Mouse (Mus musculus) v-Abl transformed pro-B cells (cell line): ENCODE data around the gene Clec10a.

ENCODE experiments used
- in situ Hi-C, 2 experiments: fragments of 400-800 bp; cut with MboI; formaldehyde crosslinking; loops; one replicate each; pipeline ENCODE4 v1.15.1; 2025; ENCODE audit not compliant: unreplicated experiment in 2 of 2

Gene Clec10a

GRCm38 (mm10) chr11:70212896-70213295 is 56.9 kb downstream of the Clec10a start:
- in situ Hi-C loops: loop anchor here (10.0 to 25.0 kb wide), 2 partner anchors 338 to 526 kb away; partner anchors contain the start of genes Senp3 (in 1 of the 2), Tmem95 (in 1 of the 2), Tnfsf12 (in 1 of the 2) and Tnfsf13 (in 1 of the 2)

- in situ Hi-C loops: loop anchor here (10.0 to 25.0 kb wide), 2 partner anchors 339 to 526 kb away; partner anchors contain the start of genes Senp3 (in 1 of the 2), Tmem95 (in 1 of the 2), Tnfsf12 (in 1 of the 2) and Tnfsf13 (in 1 of the 2)
Observed at GRCm38 (mm10) chr11:70213736-70214135, 57.7 kb downstream of the Clec10a start.

- in situ Hi-C loops: loop anchor here (10.0 to 25.0 kb wide), 2 partner anchors 340 to 527 kb away; partner anchors contain the start of genes Senp3 (in 1 of the 2), Tmem95 (in 1 of the 2), Tnfsf12 (in 1 of the 2) and Tnfsf13 (in 1 of the 2)
Observed at GRCm38 (mm10) chr11:70214191-70214855, 58.3 kb downstream of the Clec10a start.

- in situ Hi-C loops: loop anchor here (10.0 to 25.0 kb wide), 2 partner anchors 340 to 528 kb away; partner anchors contain the start of genes Senp3 (in 1 of the 2), Tmem95 (in 1 of the 2), Tnfsf12 (in 1 of the 2) and Tnfsf13 (in 1 of the 2)
Observed at GRCm38 (mm10) chr11:70214856-70215209, 58.8 kb downstream of the Clec10a start.

- in situ Hi-C loops: loop anchor here (10.0 to 25.0 kb wide), 2 partner anchors 340 to 528 kb away; partner anchors contain the start of genes Senp3 (in 1 of the 2), Tmem95 (in 1 of the 2), Tnfsf12 (in 1 of the 2) and Tnfsf13 (in 1 of the 2)
Observed at GRCm38 (mm10) chr11:70215301-70215700, 59.3 kb downstream of the Clec10a start.

GRCm38 (mm10) chr11:70216103-70216502 is 60.1 kb downstream of the Clec10a start:
- in situ Hi-C loops: loop anchor here (10.0 to 25.0 kb wide), 2 partner anchors 341 to 529 kb away; partner anchors contain the start of genes Senp3 (in 1 of the 2), Tmem95 (in 1 of the 2), Tnfsf12 (in 1 of the 2) and Tnfsf13 (in 1 of the 2)

- in situ Hi-C loops: loop anchor here (10.0 to 25.0 kb wide), 2 partner anchors 343 to 531 kb away; partner anchors contain the start of genes Senp3 (in 1 of the 2), Tmem95 (in 1 of the 2), Tnfsf12 (in 1 of the 2) and Tnfsf13 (in 1 of the 2)
Observed at GRCm38 (mm10) chr11:70218039-70218438, 62.0 kb downstream of the Clec10a start.

- in situ Hi-C loops: loop anchor here (10.0 to 25.0 kb wide), 2 partner anchors 344 to 532 kb away; partner anchors contain the start of genes Senp3 (in 1 of the 2), Tmem95 (in 1 of the 2), Tnfsf12 (in 1 of the 2) and Tnfsf13 (in 1 of the 2)
Observed at GRCm38 (mm10) chr11:70218741-70219470, 62.9 kb downstream of the Clec10a start.

GRCm38 (mm10) chr11:70219873-70220272 is 63.9 kb downstream of the Clec10a start:
- in situ Hi-C loops: loop anchor here (10.0 to 25.0 kb wide), 2 partner anchors 345 to 533 kb away; partner anchors contain the start of genes Senp3 (in 1 of the 2), Tmem95 (in 1 of the 2), Tnfsf12 (in 1 of the 2) and Tnfsf13 (in 1 of the 2)

GRCm38 (mm10) chr11:70220323-70220722 is 64.3 kb downstream of the Clec10a start:
- in situ Hi-C loops: loop anchor here in 1 of 2 experiments (25.0 kb wide), 1 partner anchor 533 kb away; the partner anchor contains the start of genes Senp3, Tnfsf12, Tnfsf13 and Tnfsfm13
